ENCODE assay signal across 14 mouse cellular contexts in the genomic region with DNA sequence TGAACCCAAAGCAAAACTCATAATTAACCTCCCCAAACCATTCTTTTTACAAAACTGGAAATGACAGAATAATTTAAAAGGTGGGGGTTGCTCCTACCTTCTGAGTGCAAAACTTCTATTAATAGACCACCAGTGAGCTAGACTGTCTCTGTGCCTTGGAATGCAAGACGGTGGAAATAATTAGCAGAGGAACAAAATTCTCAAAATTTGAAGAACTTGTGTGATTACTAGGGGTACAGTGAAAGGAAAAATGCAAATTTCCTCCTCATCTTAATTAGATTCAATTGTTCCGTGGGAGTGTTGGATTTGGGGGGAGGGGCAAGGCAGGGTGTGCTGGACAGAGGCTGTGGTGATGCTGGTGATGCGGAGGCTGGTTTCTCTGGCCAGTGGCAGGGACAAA. TPM values are rescaled to one million over a fixed set of nuclear protein-coding genes. Genes with fewer than 3 reads are reported as not detected.
DNase-seq lines count a peak whose midpoint lies in the region; ATAC-seq lines count a peak whose summit lies in the region.
"Had no signal": no experiment of that assay in that cellular context is flagged by ENCODE, and none has a peak within 500 bp of the region (broad histone marks: within the 10 kb centered on the region; RNA-seq: fewer than 3 reads in every experiment).

No protein-coding gene starts in this region.

- no peaks in the 10 kb centered on the region for H3K9me3 ChIP-seq in forebrain, embryonic 11.5 days (ENCODE audit: control insufficient read depth, low read length)
- no peaks in the 10 kb centered on the region for H3K9me3 ChIP-seq in hindbrain, embryonic 16.5 days (ENCODE audit: control insufficient read depth, low read length)
- no peaks in the 10 kb centered on the region for H3K9me3 ChIP-seq in midbrain, embryonic 14.5 days (ENCODE audit: control insufficient read depth, low read length)

- WGBS in forebrain, embryonic 11.5 days: 23% methylated on average over 3 of the region's 3 CpGs
- 25% methylated on average over 3 of the region's 3 CpGs for WGBS in hindbrain, embryonic 16.5 days
- 39% methylated on average over 3 of the region's 3 CpGs for WGBS in midbrain, embryonic 14.5 days

- no peak overlapping the region; the same call in 1 of the 2 replicates for H3K9ac ChIP-seq in forebrain, embryonic 11.5 days (ENCODE audit: low read length)
- no peak overlapping the region for H3K9ac ChIP-seq in hindbrain, embryonic 16.5 days (ENCODE audit: low read depth, low read length)
- no peak overlapping the region for H3K9ac ChIP-seq in midbrain, embryonic 14.5 days (replicated peaks; ENCODE audit: low read length)

- peak; percentile 9 for DNase-seq in heart, adult 11 months
- no peak for DNase-seq in heart, adult 8-10 months (ENCODE audit: low spot score)
- DNase-seq in forebrain, embryonic 11.5 days (ENCODE audit: low spot score): no peak
- DNase-seq in midbrain, embryonic 14.5 days: peak; percentile 34
- DNase-seq in spleen, postnatal 14 days (ENCODE audit: low spot score in 2 of 2): no peak
- no peak for DNase-seq in frontal cortex, postnatal 36 days (ENCODE audit: low spot score in 2 of 2)
- no peak for DNase-seq in kidney, adult 18-20 months
- DNase-seq: heart, adult 2 months had no signal

- peak overlapping the region; percentile 74 for H3K27ac ChIP-seq in forebrain, embryonic 11.5 days (ENCODE audit: low read depth, low read length)
- H3K27ac ChIP-seq in hindbrain, embryonic 16.5 days (ENCODE audit: low read depth, low read length): no peak overlapping the region
- no peak overlapping the region for H3K27ac ChIP-seq in midbrain, embryonic 14.5 days (replicated peaks; ENCODE audit: low read depth, low read length)
- H3K27ac ChIP-seq: heart, adult 2 months had no signal

- H3K27me3 ChIP-seq in forebrain, embryonic 11.5 days (ENCODE audit: control insufficient read depth, insufficient read depth, low read length): no peaks in the 10 kb centered on the region
- no peaks in the 10 kb centered on the region for H3K27me3 ChIP-seq in hindbrain, embryonic 16.5 days (replicated peaks; ENCODE audit: control insufficient read depth, insufficient read depth, low read length)
- H3K27me3 ChIP-seq in midbrain, embryonic 14.5 days (ENCODE audit: control insufficient read depth, insufficient read depth, low read length): no peaks in the 10 kb centered on the region

- H3K36me3 ChIP-seq in forebrain, embryonic 11.5 days (ENCODE audit: control insufficient read depth, insufficient read depth, low read length): no peaks in the 10 kb centered on the region
- no peaks in the 10 kb centered on the region for H3K36me3 ChIP-seq in hindbrain, embryonic 16.5 days (ENCODE audit: control insufficient read depth, insufficient read depth, low read length)
- H3K36me3 ChIP-seq in midbrain, embryonic 14.5 days (ENCODE audit: control insufficient read depth, insufficient read depth, low read length): no peaks in the 10 kb centered on the region; the same call in 1 of the 2 replicates

- H3K4me1 ChIP-seq in forebrain, embryonic 11.5 days (replicated peaks; ENCODE audit: control insufficient read depth, insufficient read depth, low read length): peaks cover 33% of the 10 kb centered on the region
- peaks cover 51% of the 10 kb centered on the region for H3K4me1 ChIP-seq in hindbrain, embryonic 16.5 days (ENCODE audit: control insufficient read depth, insufficient read depth, low read depth, low read length)
- H3K4me1 ChIP-seq in midbrain, embryonic 14.5 days (ENCODE audit: control insufficient read depth, insufficient read depth, low read length): peaks cover 88% of the 10 kb centered on the region

- H3K4me2 ChIP-seq in forebrain, embryonic 11.5 days (ENCODE audit: low read depth, low read length, severe bottlenecking): peak overlapping the region; percentile 22; the same call in 1 of the 2 replicates
- H3K4me2 ChIP-seq in hindbrain, embryonic 16.5 days (ENCODE audit: low read length): peak overlapping the region; percentile 32
- peak overlapping the region; percentile 31 for H3K4me2 ChIP-seq in midbrain, embryonic 14.5 days (ENCODE audit: low read length)

- no peak overlapping the region for H3K4me3 ChIP-seq in forebrain, embryonic 11.5 days (ENCODE audit: low read depth, low read length)
- H3K4me3 ChIP-seq in hindbrain, embryonic 16.5 days (ENCODE audit: low read length): no peak overlapping the region
- H3K4me3 ChIP-seq in midbrain, embryonic 14.5 days (replicated peaks; ENCODE audit: low read depth, low read length): no peak overlapping the region
- H3K4me3 ChIP-seq: heart, adult 2 months had no signal

- ATAC-seq in forebrain, embryonic 11.5 days (replicated peaks; ENCODE audit: low FRiP score): peak; percentile 38
- no peak for ATAC-seq in hindbrain, embryonic 16.5 days
- ATAC-seq in midbrain, embryonic 14.5 days (ENCODE audit: low FRiP score, low TSS enrichment): no peak

RNA-seq across cellular contexts. Expression of gene Bcl11a, which starts 20.8 kb away (rescaled TPM):
- 1 to 10 TPM; 2.6 to 4.0 (median 2.9) TPM for total RNA-seq in heart, adult 8-10 months (2022)
- 97.0 and 101 TPM in 2 replicates for polyA plus RNA-seq in forebrain, embryonic 11.5 days (2014; fragmentation: Nextera tagmentation; extraction: Ambion mirVana)
- polyA plus RNA-seq in hindbrain, embryonic 16.5 days (2015; fragmentation: Nextera tagmentation; extraction: Ambion mirVana): 97.9 and 105 TPM in 2 replicates
- 117 and 121 TPM in 2 replicates for polyA plus RNA-seq in midbrain, embryonic 14.5 days (2014; fragmentation: Nextera tagmentation; extraction: Ambion mirVana)

RNA-seq across cellular contexts. Expression of gene A830031A19Rik, which starts 23.8 kb away (rescaled TPM):
- not detected for total RNA-seq in heart, adult 8-10 months (2022)
- polyA plus RNA-seq in forebrain, embryonic 11.5 days (2014; fragmentation: Nextera tagmentation; extraction: Ambion mirVana): not detected in 2 replicates
- polyA plus RNA-seq in hindbrain, embryonic 16.5 days (2015; fragmentation: Nextera tagmentation; extraction: Ambion mirVana): 0.21 TPM in 1 of 2 replicates, not detected in the other
- 0.40 TPM in 1 of 2 replicates, not detected in the other for polyA plus RNA-seq in midbrain, embryonic 14.5 days (2014; fragmentation: Nextera tagmentation; extraction: Ambion mirVana)
- total RNA-seq: common myeloid progenitor, adult 5-6 weeks; heart, adult 2 months; megakaryocyte-erythroid progenitor cell, adult 5-6 weeks had no signal
- polyA plus RNA-seq: heart, adult 2 months; large intestine, adult 2 months; limb, embryonic 11.5 days; spleen, adult 2 months had no signal

Comparison
In these comparisons a context has a peak if more than half of its experiments do, and no peak if none do; other contexts are left out.
1. DNase-seq: peak in heart, adult 11 months (single experiment) and midbrain, embryonic 14.5 days (single experiment); none in heart, adult 8-10 months (single experiment), forebrain, embryonic 11.5 days (single experiment), spleen, postnatal 14 days (0 of 2), frontal cortex, postnatal 36 days (0 of 2) and kidney, adult 18-20 months (single experiment).
2. Peak in every context shown above with its lines, with median percentiles within 50 percentile points of each other: H3K4me2 ChIP-seq.